Mouse (Mus musculus) lung, adult 2 months (tissue): ENCODE measurements around the gene Dennd4c.

ENCODE experiments used
- CTCF ChIP-seq: fragments of 200-500 bp; IDR thresholded peaks from 2 replicates; pipeline ENCODE4 v1.5.1; 2011; ENCODE audit warnings: mild to moderate bottlenecking, low read length, control low read depth; ENCODE audit not compliant: insufficient read depth
- POLR2A ChIP-seq: fragments of 200-500 bp; IDR thresholded peaks from 2 replicates; pipeline ENCODE4 v1.6.1; 2011; ENCODE audit warnings: low read depth, mild to moderate bottlenecking, control low read depth, low read length, borderline replicate concordance; ENCODE audit errors: extremely low read depth

- TF ChIP-seq CTCF (no peak), POLR2A (no peak)
These were observed 150.6 kb downstream of the Dennd4c start for GRCm38 (mm10) chr4:86898791-86899474.
